Mouse (Mus musculus) common myeloid progenitor, adult 5-6 weeks (primary cell): ENCODE results near the gene Smyd3. TPM values are rescaled to one million over a fixed set of nuclear protein-coding genes. Genes with fewer than 3 reads are reported as not detected.

Source experiments
- ATAC-seq: replicated peaks from 2 replicates; pipeline ENCODE4 v1.8.0; 2016; ENCODE audit warnings: low read depth, mild to moderate bottlenecking, moderate TSS enrichment, inconsistent platforms; ENCODE audit not compliant: poor library complexity, severe bottlenecking
- total RNA-seq: library from RNA; stranded (forward); fragments of 200-1000, 187-1606 nt; gene quantifications from 2 replicates; pipeline ENCODE4 v1.2.3, GENCODE M21; 2017

Gene Smyd3
- total RNA-seq, 1 experiment from 2014 or later: 41.1 TPM

DNA sequence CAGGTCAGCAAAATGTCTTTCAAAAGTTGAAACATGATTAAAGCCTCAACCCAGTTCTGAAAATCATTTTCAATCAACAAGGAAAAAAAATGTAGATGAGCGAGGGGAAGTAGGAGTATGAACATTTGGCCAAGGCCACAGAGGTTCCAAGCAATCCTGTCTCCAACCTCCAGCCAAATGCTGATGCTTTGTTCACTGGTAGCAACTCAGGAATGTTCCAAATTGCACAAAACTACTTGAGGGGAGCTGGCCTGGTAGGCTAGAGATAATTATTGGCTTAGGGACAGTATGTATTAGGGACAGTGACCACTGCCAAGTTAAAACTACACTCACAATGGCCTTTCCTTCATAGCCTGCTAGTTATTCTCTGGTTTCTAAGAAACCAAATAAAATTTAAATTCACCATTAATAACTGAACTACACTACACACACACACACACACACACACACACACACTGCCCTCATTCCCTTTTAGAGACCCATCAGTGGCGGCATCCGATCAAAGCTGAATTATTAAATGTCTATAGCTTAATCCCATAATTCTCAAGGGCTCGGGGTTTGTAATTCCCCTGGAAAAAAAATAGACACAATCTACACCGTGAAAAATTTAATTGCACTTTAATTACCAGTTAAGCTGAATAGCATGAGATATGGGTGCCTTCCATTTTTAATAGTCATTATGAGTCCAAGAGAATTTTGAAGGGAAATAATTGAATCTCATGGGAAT is 514.3 kb downstream of the Smyd3 start:
- no peak for ATAC-seq

DNA sequence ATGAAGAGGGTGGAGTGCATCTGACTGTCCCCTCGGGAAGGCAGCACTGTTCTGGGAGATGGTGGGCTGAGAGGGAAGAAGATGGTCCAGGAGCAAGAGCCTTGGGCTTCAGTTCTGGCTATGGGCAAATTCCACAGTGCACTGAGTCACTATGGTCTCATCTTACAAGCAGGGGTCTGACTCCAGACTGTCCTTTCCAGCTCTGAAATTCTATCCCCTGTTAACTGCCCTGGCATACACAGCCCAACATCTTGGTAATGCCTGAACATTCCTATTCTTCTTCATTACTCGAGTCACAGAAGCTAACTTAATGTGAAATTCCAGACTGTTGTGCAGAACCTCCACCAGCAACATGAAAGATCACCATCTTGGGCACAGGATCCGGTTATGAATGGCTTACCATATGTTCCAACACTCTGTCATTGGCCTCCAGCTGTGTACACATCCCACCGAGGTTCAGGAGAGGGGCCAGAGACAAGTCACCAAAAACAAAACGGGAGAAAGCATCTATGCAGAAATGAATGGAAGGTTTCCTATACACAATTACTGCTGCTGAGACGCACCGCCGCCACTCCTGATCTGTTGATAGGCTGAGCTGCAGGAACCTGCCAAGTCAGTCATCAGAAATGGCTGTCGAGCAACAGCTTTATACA is 517.8 kb downstream of the Smyd3 start:
- ATAC-seq: no peak

DNA sequence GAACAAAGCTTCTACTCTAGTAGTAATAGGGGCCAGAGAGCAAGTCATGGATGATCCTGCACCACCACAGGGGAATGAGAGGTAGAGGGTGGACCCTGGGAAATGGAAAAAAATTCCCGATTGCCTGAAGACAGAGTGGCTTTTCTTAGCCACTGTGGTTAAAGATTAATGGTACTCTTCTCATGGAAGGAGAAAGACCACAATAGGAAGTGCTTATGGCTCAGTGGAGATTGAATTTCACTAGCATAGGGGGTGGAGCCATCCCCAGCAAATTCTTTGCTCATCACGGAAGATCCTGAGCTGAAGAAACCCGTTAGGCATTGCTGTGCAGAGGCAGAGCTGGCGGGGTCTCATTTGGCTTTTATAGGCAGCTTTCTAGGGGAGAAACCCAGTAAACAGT is 520.0 kb downstream of the Smyd3 start:
- no peak; the same call in 1 of the 2 replicates for ATAC-seq

DNA sequence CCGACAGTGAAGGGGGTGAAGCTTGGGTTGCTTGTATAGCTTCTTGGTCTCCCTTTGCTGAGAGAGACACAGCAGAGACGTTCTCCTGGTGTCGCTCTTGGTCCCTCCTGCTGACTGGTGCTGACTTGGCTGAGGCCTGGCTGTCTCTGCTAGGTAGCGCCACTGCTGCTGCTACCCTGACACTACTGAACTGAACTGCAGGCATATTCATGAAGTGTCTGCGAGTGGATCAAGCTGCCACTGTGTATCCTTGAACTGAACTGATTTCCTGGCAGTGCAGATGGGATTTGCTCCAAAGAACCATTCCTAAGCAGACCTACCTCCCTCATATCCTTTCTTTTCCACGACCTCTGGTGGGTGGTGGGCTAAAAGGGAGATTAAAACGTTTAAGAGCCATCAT is 523.6 kb downstream of the Smyd3 start:
- no peak for ATAC-seq

DNA sequence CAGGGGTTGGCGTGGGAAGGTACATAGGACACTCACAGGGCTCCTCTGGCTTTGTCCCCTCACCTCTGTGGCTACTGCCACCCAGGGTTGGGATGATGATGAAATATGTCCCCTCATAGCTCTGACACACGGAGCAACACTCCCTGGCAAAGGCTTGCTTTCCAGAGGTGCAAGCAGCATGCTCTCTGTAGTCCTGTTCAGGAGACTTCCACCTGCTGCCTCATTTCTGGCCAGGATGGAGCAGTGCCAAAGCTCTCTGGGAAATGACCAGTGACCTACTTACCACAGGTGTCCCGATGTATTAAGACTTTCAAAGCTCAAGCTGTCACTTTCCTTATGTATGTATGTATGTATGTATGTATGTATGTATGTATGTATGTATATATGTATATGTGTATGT is 525.3 kb downstream of the Smyd3 start:
- no peak for ATAC-seq

DNA sequence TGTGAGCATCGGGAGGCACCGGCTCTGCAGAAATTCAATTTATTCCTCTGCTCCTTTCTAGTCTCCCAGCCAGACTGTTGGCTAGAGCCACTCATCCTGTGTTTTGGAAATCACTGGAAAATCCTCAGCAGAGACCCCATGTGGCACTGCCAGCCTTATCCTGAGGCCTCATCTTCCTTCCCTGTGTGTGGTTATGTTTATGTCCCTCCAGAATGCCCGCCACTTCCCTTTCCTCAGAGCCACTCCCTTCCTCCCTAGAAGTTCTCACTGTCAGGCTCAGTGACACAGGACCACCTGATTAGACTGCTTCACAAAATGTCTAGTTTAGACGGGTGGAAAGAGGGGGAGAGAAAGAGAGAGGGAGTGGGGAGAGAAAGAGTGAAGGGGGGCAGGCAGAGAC is 526.4 kb downstream of the Smyd3 start:
- peak; percentile 90 for ATAC-seq

DNA sequence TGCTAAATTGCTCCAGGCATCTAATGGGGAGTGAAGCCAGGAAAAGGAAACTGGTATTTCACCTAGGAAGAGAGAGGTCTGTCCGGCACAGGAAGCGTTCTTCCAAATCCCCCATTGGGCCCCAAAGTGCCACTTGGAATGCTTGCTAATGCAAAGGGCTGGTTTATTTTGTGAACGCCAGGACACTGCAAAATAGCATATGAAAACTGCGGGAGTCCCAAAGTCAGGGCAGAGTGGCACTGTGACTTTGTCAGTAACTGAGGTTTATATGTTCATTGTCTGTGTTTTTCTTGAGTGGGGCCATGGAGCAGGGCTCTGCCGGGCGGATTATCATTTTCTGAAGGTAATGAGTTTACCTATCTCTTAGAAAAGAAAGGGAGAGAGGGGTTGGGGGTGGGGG is 526.8 kb downstream of the Smyd3 start:
- no peak for ATAC-seq

DNA sequence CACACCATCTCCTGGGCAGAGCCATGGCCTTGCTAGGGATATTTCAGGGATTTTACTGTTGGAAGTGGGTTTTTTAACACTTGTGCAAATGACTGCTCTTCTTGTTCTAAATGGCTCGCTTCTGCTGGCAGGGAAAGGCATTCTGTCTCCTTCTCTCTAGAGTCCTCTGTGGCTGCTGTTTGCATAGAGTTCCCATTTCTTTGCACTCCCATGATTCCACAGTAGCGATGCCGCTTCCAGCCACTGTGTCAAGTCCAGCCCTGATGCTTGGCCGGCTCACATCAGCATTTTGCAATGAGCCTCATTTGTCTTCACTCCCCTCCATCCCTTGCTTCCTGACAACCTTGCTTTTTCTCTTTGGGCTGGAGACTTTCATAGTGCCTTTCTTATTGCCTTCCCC is 528.4 kb downstream of the Smyd3 start:
- ATAC-seq: no peak

DNA sequence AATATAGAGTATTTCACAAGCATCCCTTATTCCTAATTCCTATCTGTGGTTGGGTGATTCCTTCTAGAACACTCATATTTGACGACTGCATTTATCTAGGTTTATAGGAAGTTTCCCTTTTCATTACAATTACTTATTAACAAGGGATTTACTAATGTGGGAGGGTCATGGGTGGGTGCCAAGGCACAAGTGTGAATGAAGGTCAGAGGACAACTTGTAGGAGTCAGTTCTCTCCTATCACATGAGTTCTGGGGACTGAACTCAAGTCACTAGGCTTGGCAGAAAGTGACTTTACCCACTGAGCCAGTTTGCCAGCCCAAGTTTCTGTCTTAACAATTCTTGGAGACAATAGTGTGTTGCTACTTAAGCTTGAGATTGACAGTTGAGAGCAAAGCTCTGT is 529.7 kb downstream of the Smyd3 start:
- no peak for ATAC-seq

DNA sequence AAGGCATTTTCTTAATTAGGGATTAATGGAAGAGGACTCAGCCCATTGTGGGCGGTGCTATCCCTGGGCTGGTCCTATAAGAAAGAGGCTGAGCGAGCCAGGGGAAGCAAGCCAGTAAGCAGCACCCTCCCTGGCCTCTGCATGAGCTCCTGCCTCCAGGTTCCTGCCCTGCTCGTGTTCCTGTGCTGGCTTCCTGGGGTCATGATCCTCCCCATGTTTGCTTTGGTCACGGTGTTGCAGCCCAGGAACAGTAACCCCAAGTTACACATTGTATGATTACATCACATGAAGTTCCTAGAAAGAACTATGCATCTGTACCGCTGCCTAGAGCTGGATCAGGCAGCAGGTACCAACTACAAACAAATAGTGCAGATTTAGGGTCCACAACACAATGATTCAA is 536.2 kb downstream of the Smyd3 start:
- no peak for ATAC-seq

DNA sequence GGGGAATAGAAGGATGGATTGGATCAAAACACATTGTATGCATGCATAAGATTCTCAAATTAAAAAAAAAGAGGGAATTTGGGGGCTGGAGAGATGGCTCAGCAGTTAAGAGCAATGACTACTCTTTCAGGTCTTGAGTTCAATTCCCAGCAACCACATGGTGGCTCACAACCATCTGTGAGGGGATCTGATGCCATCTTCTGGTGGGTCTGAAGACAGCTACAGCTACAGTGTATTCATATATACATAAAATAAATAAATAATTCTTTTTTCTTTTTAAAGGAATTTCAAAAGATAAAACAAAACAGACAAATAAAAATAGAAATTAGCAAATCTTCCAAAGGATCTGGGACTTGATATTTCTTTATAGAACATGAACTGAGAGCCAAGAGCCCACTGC is 537.7 kb downstream of the Smyd3 start:
- ATAC-seq: no peak

DNA sequence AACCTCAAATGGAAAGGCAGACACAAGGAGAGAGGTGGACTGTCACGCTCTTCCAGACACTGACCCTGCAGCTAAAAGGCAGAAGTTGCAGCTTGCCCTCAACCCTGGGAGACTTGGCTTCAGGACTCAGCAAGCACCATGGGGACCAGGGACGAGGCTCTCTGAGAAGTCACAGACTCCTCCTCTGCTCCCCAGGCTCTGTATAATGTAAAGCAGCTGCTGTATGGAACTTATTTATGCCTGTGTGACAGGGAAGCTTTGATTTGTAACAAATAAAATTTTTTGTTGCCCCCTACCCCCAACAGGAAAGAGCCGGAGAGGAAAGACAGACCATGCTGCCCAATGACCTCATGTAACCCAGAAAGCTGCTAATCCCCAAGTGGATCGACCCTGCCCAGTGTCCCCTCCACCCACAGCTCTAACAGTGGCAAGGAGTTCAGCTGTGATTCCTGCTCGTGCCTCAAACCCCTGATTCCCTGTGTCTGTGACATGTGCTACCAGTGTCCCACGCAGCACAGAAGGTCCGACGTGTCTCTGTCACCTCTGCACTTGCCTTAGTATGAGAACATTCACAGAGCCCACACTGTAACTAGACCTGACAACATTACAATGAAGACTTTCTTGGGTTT is 539.1 kb downstream of the Smyd3 start:
- ATAC-seq: no peak

DNA sequence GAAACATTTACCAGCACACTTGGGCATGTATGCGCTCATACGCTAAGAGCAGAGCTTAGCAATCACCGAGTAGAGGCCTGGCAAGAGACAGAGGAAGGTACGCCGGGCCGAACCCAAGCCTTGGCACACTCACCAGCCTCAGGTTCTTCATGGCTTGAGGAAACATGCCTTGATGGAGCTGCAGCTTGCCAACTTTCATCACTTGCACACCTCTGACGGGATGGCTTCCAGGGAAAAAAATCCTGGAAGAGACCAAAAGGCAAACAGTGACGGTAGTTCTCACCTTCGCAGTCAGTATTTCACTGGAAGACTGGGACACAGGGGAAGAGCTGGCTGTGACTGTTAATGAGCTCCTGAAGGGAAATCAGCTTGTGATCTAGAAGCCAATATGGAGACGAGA is 545.8 kb downstream of the Smyd3 start:
- ATAC-seq: no peak

DNA sequence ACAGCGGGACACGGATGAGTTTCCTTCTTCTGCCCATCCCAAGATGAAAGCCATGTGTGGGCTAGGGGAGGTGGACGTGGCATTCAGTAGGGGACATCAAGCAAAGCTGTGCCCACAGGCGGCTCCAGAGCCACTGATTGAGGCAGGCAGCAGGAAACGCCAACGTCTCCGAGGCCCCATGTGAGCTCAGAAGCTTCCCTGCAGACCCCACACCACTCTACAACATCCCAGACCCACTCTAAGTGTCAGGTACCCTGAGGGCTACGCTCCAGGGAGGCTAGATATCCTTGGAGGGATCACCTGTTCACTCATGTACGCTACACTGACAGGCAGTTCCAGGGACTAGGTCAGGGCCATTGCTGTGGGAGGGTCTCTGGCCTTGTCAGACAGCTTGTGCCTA is 556.2 kb downstream of the Smyd3 start:
- ATAC-seq: no peak

DNA sequence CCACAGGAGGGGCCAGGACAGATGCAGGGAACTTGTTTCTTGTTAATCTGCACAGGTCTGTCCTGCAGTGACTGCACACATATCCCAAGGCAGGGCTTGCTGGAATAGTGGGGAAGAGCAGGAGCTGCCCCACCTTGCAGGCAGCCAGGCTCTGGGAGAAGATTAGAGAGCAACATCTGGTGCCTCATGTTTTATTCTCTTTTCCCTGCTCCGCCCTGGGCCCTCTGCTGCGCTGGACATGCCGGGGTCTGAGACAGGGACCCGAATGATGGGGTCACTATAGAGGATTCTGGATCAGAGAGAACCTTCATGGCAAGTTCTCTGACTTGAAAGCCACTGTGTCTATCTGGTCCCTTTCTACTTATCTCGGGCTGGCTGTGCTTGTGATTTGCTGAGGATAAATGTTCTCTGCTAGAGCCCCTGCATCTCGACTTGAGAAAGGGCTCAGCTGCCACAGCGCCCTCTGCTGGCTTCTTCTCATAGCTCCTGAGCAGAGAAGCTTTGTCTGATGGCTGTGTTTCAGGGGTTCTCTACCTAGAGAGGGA is 557.8 kb downstream of the Smyd3 start:
- peak; percentile 91 for ATAC-seq

DNA sequence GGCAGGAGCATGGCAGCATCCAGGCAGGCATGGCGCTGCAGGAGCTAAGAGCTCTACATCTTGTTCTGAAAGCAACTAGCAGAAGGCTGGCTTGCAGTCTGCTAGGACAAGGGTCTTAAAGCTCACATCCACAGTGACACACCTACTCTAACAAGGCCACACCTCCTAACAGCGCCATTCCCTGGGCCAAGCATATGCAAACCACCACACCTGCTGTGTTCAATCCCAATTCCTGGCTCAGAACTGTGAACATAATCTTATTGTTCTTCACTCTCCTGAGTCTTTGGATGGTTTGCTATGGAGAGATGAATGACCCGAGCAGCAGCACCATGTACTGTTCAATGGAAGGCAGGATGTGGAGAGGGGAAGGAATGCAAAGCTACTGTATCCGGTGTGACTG is 559.2 kb downstream of the Smyd3 start:
- no peak for ATAC-seq

DNA sequence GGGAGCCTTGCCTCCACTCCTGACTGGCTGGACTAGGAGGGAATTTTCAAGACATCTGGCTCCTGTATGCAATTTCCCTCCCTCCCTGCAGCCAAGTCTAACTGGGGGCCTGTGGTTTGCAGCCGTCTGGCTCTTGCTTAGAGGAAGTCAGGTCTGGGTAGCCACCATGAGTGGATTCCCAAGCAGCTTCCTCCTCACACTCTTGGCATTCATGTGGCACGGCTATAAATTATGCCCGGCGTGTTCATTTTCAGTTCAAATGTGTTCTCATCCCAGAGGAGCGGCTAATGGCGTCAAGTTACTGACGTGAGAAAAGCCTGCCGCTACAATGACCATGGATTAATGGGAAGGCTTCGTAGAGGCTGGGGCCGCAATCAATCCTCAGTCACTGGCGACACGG is 564.9 kb downstream of the Smyd3 start:
- ATAC-seq: peak; percentile 96

DNA sequence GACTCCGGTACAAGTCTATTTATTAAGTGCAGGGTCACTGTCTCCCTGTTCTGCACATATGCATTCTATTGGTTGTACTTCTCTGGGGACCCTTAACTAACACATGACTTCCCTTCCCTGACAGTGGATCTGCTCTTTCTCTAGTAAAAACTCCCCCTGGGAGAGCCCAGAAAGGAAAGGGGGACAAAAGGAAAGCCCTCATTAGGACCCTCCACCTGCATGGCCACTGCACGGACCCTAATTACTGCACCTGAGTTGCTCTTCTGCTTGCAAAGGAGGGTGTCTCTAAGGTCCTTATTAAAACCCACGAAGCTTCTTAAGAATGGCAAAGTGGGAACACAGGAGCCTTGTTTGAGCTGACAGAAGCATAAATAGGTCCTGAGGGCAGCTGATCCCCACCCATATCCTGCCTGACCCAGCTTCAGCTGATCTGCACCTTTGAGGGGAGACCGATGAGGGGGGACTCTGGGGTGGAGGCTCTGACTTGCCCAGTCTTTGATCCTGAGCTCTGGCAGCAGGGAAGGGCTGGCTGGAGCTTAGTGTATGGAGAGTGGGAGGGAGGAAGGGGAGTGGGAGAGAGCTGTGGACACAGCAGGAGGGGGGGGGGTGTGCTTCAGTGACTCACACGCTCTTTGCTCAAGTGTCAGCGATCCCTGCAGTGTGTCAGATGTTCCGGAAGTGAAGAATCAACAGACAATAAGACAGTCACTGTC is 575.4 kb downstream of the Smyd3 start:
- ATAC-seq: no peak

DNA sequence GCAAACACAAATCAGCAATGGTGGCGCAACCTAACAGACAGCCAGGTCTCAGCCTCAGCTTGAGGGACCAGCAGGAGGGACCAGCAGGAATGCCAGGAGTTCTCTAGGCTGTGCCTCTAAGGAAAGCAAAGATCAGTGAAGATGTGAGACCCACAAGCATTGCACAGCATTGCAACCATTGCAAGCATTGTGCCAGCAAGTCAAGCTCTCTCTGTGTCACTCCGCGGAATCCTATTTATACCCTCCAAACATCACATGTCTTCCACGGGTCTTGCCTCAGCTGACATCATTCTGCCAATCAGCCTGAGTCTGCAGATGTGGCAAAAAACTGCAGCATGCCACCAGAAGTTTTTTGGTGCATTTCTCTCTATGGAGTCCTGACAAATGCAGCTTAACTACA is 577.5 kb downstream of the Smyd3 start:
- ATAC-seq: no peak

DNA sequence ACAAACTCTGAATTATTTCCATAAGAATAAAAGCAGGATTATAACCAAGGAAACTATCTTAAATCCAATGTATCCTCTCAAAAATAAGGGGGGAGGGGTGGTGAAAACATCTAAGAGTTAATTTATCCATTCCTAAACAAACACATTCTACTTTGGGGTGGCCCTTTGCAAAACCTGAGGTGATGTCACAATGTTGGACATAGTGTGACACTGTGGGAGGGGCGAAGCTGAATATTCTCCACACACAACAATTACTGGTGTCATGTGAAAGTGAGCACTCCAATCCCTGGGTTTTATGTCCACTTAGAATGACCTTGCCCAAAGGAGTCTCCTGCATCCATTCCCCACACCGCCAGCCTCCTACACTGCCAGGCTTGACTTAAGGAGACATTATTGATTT is 580.9 kb downstream of the Smyd3 start:
- ATAC-seq: no peak

DNA sequence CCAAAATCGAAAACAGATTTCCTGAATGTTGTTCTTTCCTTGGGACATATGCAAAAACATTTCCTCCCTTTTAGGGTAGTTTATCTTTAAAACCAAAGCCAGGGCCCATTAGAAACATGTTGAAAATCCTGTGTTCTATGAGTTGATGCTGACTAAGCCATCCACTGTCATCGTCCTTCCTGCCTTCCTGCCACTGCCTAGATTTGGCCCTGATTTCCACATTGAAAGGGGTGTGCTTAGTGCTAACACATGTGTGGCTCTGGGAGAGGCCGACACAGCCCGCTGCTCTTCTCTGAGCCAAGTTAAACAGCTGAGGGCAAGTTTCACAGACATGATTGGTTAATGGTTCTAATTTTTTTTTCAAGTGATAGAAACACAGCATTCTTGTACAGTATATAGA is 581.4 kb downstream of the Smyd3 start:
- ATAC-seq: no peak
